In the genomic region with DNA sequence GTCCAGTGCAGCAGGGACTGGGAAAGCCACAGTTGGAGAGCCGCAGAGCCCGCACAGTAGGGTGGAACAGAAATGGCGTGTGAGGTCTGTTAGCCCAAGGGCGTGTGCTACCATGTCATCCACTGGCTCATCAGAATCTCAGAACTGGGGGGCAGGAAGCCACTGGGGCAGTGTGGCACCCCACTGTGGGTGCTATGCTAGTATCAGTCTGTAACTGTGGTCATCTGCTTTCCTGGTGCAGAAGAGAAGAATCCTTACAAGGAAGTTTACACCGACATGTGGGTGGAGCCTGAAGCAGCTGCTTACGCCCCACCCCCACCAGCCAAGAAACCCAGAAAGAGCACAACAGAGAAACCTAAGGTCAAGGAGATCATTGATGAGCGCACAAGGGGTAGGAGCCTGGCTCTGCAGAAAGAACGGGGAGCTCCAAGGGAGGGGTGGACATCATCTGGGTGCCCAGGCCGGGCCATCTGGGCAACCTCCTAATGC, we compare ENCODE assay signal across 20 mouse cellular contexts. TPM values are rescaled to one million over a fixed set of nuclear protein-coding genes. Genes with fewer than 3 reads are reported as not detected.
A peak's percentile ranks its signal among the peaks of the same experiment; 100 is the strongest.
DNase-seq lines count a peak whose midpoint lies in the region; ATAC-seq lines count a peak whose summit lies in the region.
"Had no signal": no experiment of that assay in that cellular context is flagged by ENCODE, and none has a peak within 500 bp of the region (broad histone marks: within the 10 kb centered on the region; RNA-seq: fewer than 3 reads in every experiment).

No protein-coding gene starts in this region.

- ATAC-seq in common myeloid progenitor, adult 5-6 weeks (replicated peaks; ENCODE audit: low read depth, poor library complexity, severe bottlenecking) = peak; percentile 57
- ATAC-seq: forebrain, embryonic 16.5 days; hindbrain, embryonic 16.5 days had no signal

- peak; percentile 52 for DNase-seq in thymus, postnatal 4 days
- DNase-seq in thymus, postnatal 25 days = no peak
- DNase-seq in ES-CJ7 (ENCODE audit: low read depth, low spot score) = peak; percentile 41
- no peak for DNase-seq in frontal cortex, postnatal 10 days (ENCODE audit: low spot score in 2 of 2)
- no peak for DNase-seq in ovary, postnatal 14 days (ENCODE audit: low spot score)
- no peak for DNase-seq in layer of hippocampus, postnatal 36 days
- DNase-seq: adrenal gland, postnatal 10 days; B cell, adult 2 months; cerebellum, adult 18-20 months; cerebellum, postnatal 10 days; heart, adult 2 months; heart, postnatal 14 days; kidney, adult 2 months; kidney, postnatal 36 days; liver; lung, adult 2 months; lung, postnatal 10 days had no signal

RNA-seq across cellular contexts. Expression of a gene that starts 57.6 kb away (rescaled TPM):
- total RNA-seq in common myeloid progenitor, adult 5-6 weeks (2017) = 1.7 TPM in 1 of 2 replicates, not detected in the other
- total RNA-seq in layer of hippocampus, postnatal 36 days (2021) = 1 to 10 TPM; 1.5 to 1.9 TPM

Comparison
In these comparisons a context has a peak if more than half of its experiments do, and no peak if none do; other contexts are left out.
1. DNase-seq: peak in thymus, postnatal 4 days (single experiment) and ES-CJ7 (single experiment); none in thymus, postnatal 25 days (single experiment), frontal cortex, postnatal 10 days (0 of 2), ovary, postnatal 14 days (single experiment) and layer of hippocampus, postnatal 36 days (0 of 2).